8 mouse cellular contexts compared by ENCODE assay signal in genomic region chr14:25725690-25726089, GRCm38 (mm10). TPM values are rescaled to one million over a fixed set of nuclear protein-coding genes. Genes with fewer than 3 reads are reported as not detected.
A peak's percentile ranks its signal among the peaks of the same experiment; 100 is the strongest.
DNase-seq lines count a peak whose midpoint lies in the region; ATAC-seq and TF ChIP-seq lines count a peak whose summit lies in the region.

No protein-coding gene starts in this region.

- H3K9me3 ChIP-seq in forebrain, embryonic 16.5 days (ENCODE audit: control insufficient read depth, low read length) = no peaks in the 10 kb centered on the region

- intact Hi-C loops in gastrocnemius, postnatal 14 days (cut with DNase I; ENCODE audit: low total_unique reads) = no loop called here

- TF ChIP-seq CTCF in testis, adult 2 months (IDR thresholded peaks at IDR 0.05; ENCODE audit: control insufficient read depth, insufficient read depth, insufficient replicate concordance, low read depth, low read length) = 0 out of 2 replicates have a peak, but pooled peaks have one; percentile 6
- TF ChIP-seq CTCF in thymus, adult 2 months (IDR thresholded peaks at IDR 0.05; ENCODE audit: borderline replicate concordance, control insufficient read depth, extremely low read depth, insufficient read depth, low read length, poor library complexity) = no peak

- H3K9ac ChIP-seq in forebrain, embryonic 16.5 days (replicated peaks; ENCODE audit: low read depth, low read length) = no peak overlapping the region

- H3K36me3 ChIP-seq in testis, adult 2 months (ENCODE audit: control insufficient read depth, insufficient read depth, low read length) = no peaks in the 10 kb centered on the region
- no peaks in the 10 kb centered on the region for H3K36me3 ChIP-seq in thymus, adult 2 months (ENCODE audit: control insufficient read depth, insufficient read depth, low read length)
- H3K36me3 ChIP-seq in forebrain, embryonic 16.5 days (ENCODE audit: control insufficient read depth, insufficient read depth) = no peaks in the 10 kb centered on the region

- H3K4me2 ChIP-seq in forebrain, embryonic 16.5 days (ENCODE audit: low read length) = no peak overlapping the region

- no peak for TF ChIP-seq POLR2A in testis, adult 2 months (IDR thresholded peaks at IDR 0.05; ENCODE audit: control insufficient read depth, low read depth, low read length)
- TF ChIP-seq POLR2A in thymus, adult 2 months (IDR thresholded peaks at IDR 0.05; ENCODE audit: control insufficient read depth, extremely low read depth, insufficient read depth, low read length, poor library complexity) = no peak

- 72% methylated on average over 4 of the region's 4 CpGs for WGBS in thymus, adult 2 months
- 56% methylated on average over 4 of the region's 4 CpGs for WGBS in forebrain, embryonic 16.5 days

- DNase-seq in gastrocnemius, postnatal 14 days = peak; percentile 14
- no peak for DNase-seq in gastrocnemius, postnatal 10 days
- DNase-seq in testis, postnatal 10 days (ENCODE audit: low spot score) = no peak
- peak; percentile 69 to 71 for DNase-seq in kidney, postnatal 36 days
- no peak for DNase-seq in c-Kit-positive CD71-positive TER-119-positive erythroid progenitor cells, embryonic 14.5 days (ENCODE audit: low spot score)
- DNase-seq in thymus, adult 2 months = no peak

- no peaks in the 10 kb centered on the region for H3K27me3 ChIP-seq in testis, adult 2 months (ENCODE audit: control insufficient read depth, insufficient read depth, low read length)
- H3K27me3 ChIP-seq in thymus, adult 2 months (ENCODE audit: control insufficient read depth, insufficient read depth, low read length) = no peaks in the 10 kb centered on the region
- H3K27me3 ChIP-seq in forebrain, embryonic 16.5 days (replicated peaks; ENCODE audit: control insufficient read depth, insufficient read depth, low read length) = no peaks in the 10 kb centered on the region

- no peak overlapping the region for H3K27ac ChIP-seq in testis, adult 2 months (ENCODE audit: control insufficient read depth, insufficient read depth, low read depth, low read length)
- H3K27ac ChIP-seq in thymus, adult 2 months (ENCODE audit: control insufficient read depth, insufficient read depth, low read length) = no peak overlapping the region
- no peak overlapping the region for H3K27ac ChIP-seq in forebrain, embryonic 16.5 days (ENCODE audit: low read length)

- H3K4me1 ChIP-seq in testis, adult 2 months (ENCODE audit: control insufficient read depth, insufficient read depth, low read length) = peaks cover 2% of the 10 kb centered on the region; the same call in 1 of the 2 replicates
- peaks cover 48% of the 10 kb centered on the region for H3K4me1 ChIP-seq in thymus, adult 2 months (replicated peaks; ENCODE audit: control insufficient read depth, insufficient read depth, low read length)
- H3K4me1 ChIP-seq in forebrain, embryonic 16.5 days (replicated peaks; ENCODE audit: control insufficient read depth, insufficient read depth, low read length) = 0 out of 2 replicates have a peak, but pooled peaks cover 7% of the 10 kb centered on the region

- no peak overlapping the region for H3K4me3 ChIP-seq in testis, adult 2 months (ENCODE audit: control insufficient read depth, low read depth, low read length)
- no peak overlapping the region for H3K4me3 ChIP-seq in thymus, adult 2 months (ENCODE audit: control insufficient read depth, insufficient read depth, low read length)
- H3K4me3 ChIP-seq in forebrain, embryonic 16.5 days (replicated peaks; ENCODE audit: low read length) = no peak overlapping the region

- ATAC-seq in forebrain, embryonic 16.5 days = no peak

RNA-seq across cellular contexts. Expression of gene Ppif, which starts 31.7 kb away (rescaled TPM):
- total RNA-seq in gastrocnemius, postnatal 14 days (2021) = 10 to 100 TPM; 40.9 to 51.4 TPM
- total RNA-seq in gastrocnemius, postnatal 10 days (2021) = 10 to 100 TPM; 35.7 to 39.2 TPM
- polyA plus RNA-seq in testis, adult 2 months (2012; rRNA removed) = 11.6 and 12.5 TPM in 2 replicates
- polyA plus RNA-seq in thymus, adult 2 months (2012; rRNA removed) = 105 and 108 TPM in 2 replicates
- 24.1 and 26.3 TPM in 2 replicates for polyA plus RNA-seq in forebrain, embryonic 16.5 days (2015; fragmentation: Nextera tagmentation; extraction: Ambion mirVana)

RNA-seq across cellular contexts. Expression of gene Zcchc24, which starts 43.1 kb away (rescaled TPM):
- 10 to 100 TPM; 45.2 to 45.5 TPM for total RNA-seq in gastrocnemius, postnatal 14 days (2021)
- total RNA-seq in gastrocnemius, postnatal 10 days (2021) = 10 to 100 TPM; 65.9 to 66.6 TPM
- polyA plus RNA-seq in testis, adult 2 months (2012; rRNA removed) = 2.7 TPM in 2 replicates
- polyA plus RNA-seq in thymus, adult 2 months (2012; rRNA removed) = 26.2 and 28.9 TPM in 2 replicates
- polyA plus RNA-seq in forebrain, embryonic 16.5 days (2015; fragmentation: Nextera tagmentation; extraction: Ambion mirVana) = 10.4 and 13.7 TPM in 2 replicates

Comparison
In these comparisons a context has a peak if more than half of its experiments do, and no peak if none do; other contexts are left out.
1. DNase-seq: peak in gastrocnemius, postnatal 14 days (single experiment) and kidney, postnatal 36 days (2 of 2); none in gastrocnemius, postnatal 10 days (single experiment), testis, postnatal 10 days (single experiment), c-Kit-positive CD71-positive TER-119-positive erythroid progenitor cells, embryonic 14.5 days (single experiment) and thymus, adult 2 months (single experiment).